Mouse (Mus musculus) limb, embryonic 12.5 days (tissue): Measurements from ENCODE around the gene Gpr68. TPM values are rescaled to one million over a fixed set of nuclear protein-coding genes. Genes with fewer than 3 reads are reported as not detected.

Experiments used
- ATAC-seq: fragments of 200-750 bp; cut with Nextera tagmentation; 2 replicates; pipeline ENCODE4 v1.8.0; 2017; ENCODE audit warnings: low read depth, moderate TSS enrichment; ENCODE audit not compliant: insufficient number of reproducible peaks, insufficient read depth, low FRiP score, low TSS enrichment
- H3K27ac ChIP-seq: fragments of 300-500 bp; sonication (generic); 2 replicates; pipeline ENCODE4 v1.5.1; 2016; ENCODE audit warnings: mild to moderate bottlenecking, moderate library complexity
- H3K27me3 ChIP-seq: fragments of 300-500 bp; sonication (generic); 2 replicates; pipeline ENCODE4 v1.6.1; 2016; ENCODE audit warnings: mild to moderate bottlenecking, moderate library complexity
- H3K36me3 ChIP-seq: fragments of 300-500 bp; sonication (generic); 2 replicates; pipeline ENCODE4 v1.6.1; 2016; ENCODE audit warnings: mild to moderate bottlenecking, moderate library complexity
- H3K4me1 ChIP-seq: fragments of 300-500 bp; sonication (generic); replicated peaks from 2 replicates; pipeline ENCODE4 v1.6.1; 2016
- H3K4me2 ChIP-seq: fragments of 300-500 bp; sonication (generic); 2 replicates; pipeline ENCODE4 v1.6.1; 2016; ENCODE audit warnings: mild to moderate bottlenecking, moderate library complexity
- H3K4me3 ChIP-seq: fragments of 300-500 bp; sonication (generic); replicated peaks from 2 replicates; pipeline ENCODE4 v1.5.1; 2016; ENCODE audit warnings: mild to moderate bottlenecking
- H3K9ac ChIP-seq: fragments of 300-500 bp; sonication (generic); replicated peaks from 2 replicates; pipeline ENCODE4 v1.6.1; 2016; ENCODE audit warnings: mild to moderate bottlenecking, moderate library complexity
- H3K9me3 ChIP-seq: fragments of 300-500 bp; sonication (generic); 2 replicates; pipeline ENCODE4 v1.6.1; 2016; ENCODE audit warnings: mild to moderate bottlenecking, moderate library complexity
- WGBS: fragments of 180-500 bp; shearing (Covaris S2); methylation state at CpG from one replicate; pipeline ENCODE4 v1.1.7; 2016; 5-methylcytosine and 5-hydroxymethylcytosine counted together
- polyA plus RNA-seq: library from polyadenylated mRNA; unstranded; fragments of >200 nt; fragmentation: Nextera tagmentation; extraction: Ambion mirVana; gene quantifications from 2 replicates; pipeline ENCODE4 v1.2.1, GENCODE M21; 2016

Gpr68 gene
- polyA plus RNA-seq, 1 experiment from 2014 or later, result 0.13 TPM

GRCm38 (mm10) chr12:100910731-100911130 is 2.7 kb upstream of the Gpr68 start:
- Histone ChIP-seq H3K4me1 (peaks cover 37% of the 10 kb centered on the region), H3K27me3 (peaks cover 38% of the 10 kb centered on the region), H3K4me3 (no peak overlapping the region), H3K4me2 (no peak overlapping the region), H3K27ac (no peak overlapping the region), H3K36me3 (no peaks in the 10 kb centered on the region), H3K9me3 (no peaks in the 10 kb centered on the region), H3K9ac (no peak overlapping the region)
- WGBS, result 64% methylated on average over 12 of the region's 12 CpGs
- no peak for ATAC-seq

- 65% methylated on average over 6 of the region's 6 CpGs for WGBS
- H3K27me3 ChIP-seq, result peaks cover 39% of the 10 kb centered on the region
- no peak overlapping the region for H3K4me3 ChIP-seq
- no peaks in the 10 kb centered on the region for H3K36me3 ChIP-seq
- no peak overlapping the region for H3K4me2 ChIP-seq
- H3K9ac ChIP-seq, result no peak overlapping the region
- no peaks in the 10 kb centered on the region for H3K9me3 ChIP-seq
- no peak overlapping the region for H3K27ac ChIP-seq
- peaks cover 37% of the 10 kb centered on the region for H3K4me1 ChIP-seq
- ATAC-seq, result no peak
Measured at GRCm38 (mm10) chr12:100909765-100910164, 1.8 kb upstream of the Gpr68 start.

DNA sequence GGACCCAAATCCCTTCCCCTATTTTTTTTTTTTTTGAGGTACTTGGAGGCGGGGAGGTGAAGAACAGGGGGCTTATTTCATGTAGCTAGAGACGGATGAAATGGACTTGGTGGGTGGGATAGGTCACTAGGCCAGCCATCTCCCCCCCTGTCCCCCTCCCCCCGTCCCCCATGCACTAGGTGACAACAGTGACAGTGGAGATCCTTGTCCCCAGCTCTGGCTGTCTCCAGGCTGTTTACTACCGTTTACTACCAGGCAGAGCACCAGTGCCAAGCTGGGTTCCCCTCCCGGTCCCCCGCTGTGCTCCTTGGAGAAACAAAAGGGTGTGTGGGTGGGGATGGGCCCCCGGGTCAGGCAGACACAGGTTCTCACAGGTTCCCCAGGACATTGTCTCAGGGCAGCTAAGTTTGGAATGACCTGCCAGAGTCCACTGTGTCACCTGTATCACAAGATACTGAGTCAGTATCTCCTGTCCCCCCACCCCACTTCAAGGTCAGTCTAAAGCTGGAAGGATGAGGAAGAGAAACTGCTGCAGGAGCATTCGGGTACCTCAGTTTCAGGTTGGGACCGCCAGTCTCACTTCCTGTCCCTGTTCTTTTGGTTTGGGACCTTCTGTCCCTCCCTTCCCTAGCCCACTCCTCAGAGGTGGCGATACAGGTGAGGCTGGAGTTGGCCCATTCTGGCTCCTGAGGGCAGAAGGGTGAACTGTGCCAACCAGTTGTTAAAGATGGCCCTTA is 468 bp upstream of the Gpr68 start:
- peak overlapping the region; percentile 49 for H3K4me3 ChIP-seq
- 24% methylated on average over 10 of the region's 10 CpGs for WGBS
- H3K9ac ChIP-seq, result no peak overlapping the region
- no peaks in the 10 kb centered on the region for H3K36me3 ChIP-seq
- H3K4me1 ChIP-seq, result peaks cover 37% of the 10 kb centered on the region
- H3K9me3 ChIP-seq, result no peaks in the 10 kb centered on the region
- H3K4me2 ChIP-seq, result peak overlapping the region; percentile 91
- ATAC-seq, result 0 out of 2 replicates have a peak, but pooled peaks have one; percentile 23
- H3K27me3 ChIP-seq, result peaks cover 39% of the 10 kb centered on the region
- no peak overlapping the region for H3K27ac ChIP-seq

- Histone ChIP-seq H3K4me3 (no peak overlapping the region), H3K4me1 (peaks cover 24% of the 10 kb centered on the region), H3K27me3 (peaks cover 46% of the 10 kb centered on the region), H3K4me2 (no peak overlapping the region), H3K27ac (no peak overlapping the region), H3K9me3 (no peaks in the 10 kb centered on the region), H3K36me3 (no peaks in the 10 kb centered on the region), H3K9ac (no peak overlapping the region)
- 82% methylated on average over 5 of the region's 5 CpGs for WGBS
- ATAC-seq, result no peak
Measured at GRCm38 (mm10) chr12:100906861-100907260, 1.1 kb downstream of the Gpr68 start.

DNA sequence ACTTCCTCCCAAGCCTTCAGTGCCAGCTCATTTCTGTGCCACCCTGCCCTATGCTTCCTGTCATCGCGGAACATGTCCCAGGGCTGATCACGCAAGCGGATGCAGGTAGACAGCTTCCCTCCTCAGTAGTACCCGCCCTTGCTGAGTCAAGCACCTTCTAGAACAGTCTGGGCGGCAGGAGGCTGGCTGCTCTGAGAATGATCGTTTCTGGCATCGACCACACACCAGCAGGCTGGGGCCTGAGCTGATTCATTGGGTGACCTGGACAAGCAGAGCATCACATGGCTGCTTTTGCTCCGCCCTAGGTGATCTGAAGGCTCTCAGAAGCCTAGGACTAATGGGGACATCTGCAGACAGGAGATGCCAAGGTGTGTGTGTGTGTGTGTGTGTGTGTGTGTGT is 4.2 kb downstream of the Gpr68 start:
- Histone ChIP-seq H3K9me3 (no peaks in the 10 kb centered on the region), H3K27ac (no peak overlapping the region), H3K4me2 (no peak overlapping the region), H3K4me1 (peaks cover 18% of the 10 kb centered on the region), H3K4me3 (no peak overlapping the region), H3K9ac (no peak overlapping the region), H3K36me3 (no peaks in the 10 kb centered on the region), H3K27me3 (peaks cover 69% of the 10 kb centered on the region)
- ATAC-seq, result no peak
- 83% methylated on average over 9 of the region's 9 CpGs for WGBS

- no peak overlapping the region for H3K27ac ChIP-seq
Measured at GRCm38 (mm10) chr12:100901386-100901785, 6.6 kb downstream of the Gpr68 start.

DNA sequence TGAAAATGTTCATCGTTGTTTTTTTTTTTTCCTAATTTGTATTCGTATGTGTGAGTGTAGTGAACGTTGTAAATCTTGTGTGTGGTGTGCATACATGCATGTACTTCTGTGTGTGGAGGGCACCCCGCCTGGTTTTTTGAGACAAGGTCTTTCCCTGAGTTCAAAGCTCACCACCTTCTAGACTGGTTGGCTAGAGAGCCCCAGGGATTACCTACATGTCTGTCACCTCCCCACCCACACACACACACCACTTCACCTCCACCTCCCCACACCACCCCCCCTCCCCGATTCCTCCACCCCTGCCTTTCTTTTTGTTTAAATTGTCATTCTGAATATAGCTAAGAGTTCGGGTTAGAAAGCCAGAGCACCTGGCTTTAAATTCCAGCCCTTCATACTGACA is 7.1 kb downstream of the Gpr68 start:
- Histone ChIP-seq H3K4me2 (no peak overlapping the region), H3K9me3 (no peaks in the 10 kb centered on the region), H3K4me3 (no peak overlapping the region), H3K9ac (no peak overlapping the region), H3K4me1 (peaks cover 19% of the 10 kb centered on the region), H3K27ac (no peak overlapping the region), H3K27me3 (peaks cover 69% of the 10 kb centered on the region), H3K36me3 (no peaks in the 10 kb centered on the region)
- 88% methylated on average over 6 of the region's 6 CpGs for WGBS
- ATAC-seq, result no peak

More at GRCm38 (mm10) chr12:100901386-100901785, 6.6 kb downstream of the Gpr68 start:
- Histone ChIP-seq H3K9me3 (no peaks in the 10 kb centered on the region), H3K4me1 (peaks cover 19% of the 10 kb centered on the region), H3K27me3 (peaks cover 69% of the 10 kb centered on the region), H3K4me3 (no peak overlapping the region), H3K9ac (no peak overlapping the region), H3K4me2 (no peak overlapping the region), H3K36me3 (no peaks in the 10 kb centered on the region)
- WGBS, result 70% methylated on average over 6 of the region's 6 CpGs
- ATAC-seq, result no peak

- WGBS, result 1% methylated on average over 30 of the region's 30 CpGs
- H3K27me3 ChIP-seq, result peaks cover 72% of the 10 kb centered on the region
- H3K4me3 ChIP-seq, result peak overlapping the region; percentile 41
- no peaks in the 10 kb centered on the region for H3K36me3 ChIP-seq
- H3K9ac ChIP-seq, result peak overlapping the region; percentile 47; the same call in 1 of the 2 replicates
- no peak overlapping the region for H3K27ac ChIP-seq
- no peaks in the 10 kb centered on the region for H3K9me3 ChIP-seq
- peak overlapping the region; percentile 74 for H3K4me2 ChIP-seq
- peak; percentile 50 for ATAC-seq
- H3K4me1 ChIP-seq, result peaks cover 19% of the 10 kb centered on the region
Measured at GRCm38 (mm10) chr12:100899111-100899640, 8.8 kb downstream of the Gpr68 start.

- peak overlapping the region; percentile 74 for H3K4me2 ChIP-seq
- H3K27me3 ChIP-seq, result peaks cover 72% of the 10 kb centered on the region
Measured at GRCm38 (mm10) chr12:100897736-100898650, 10.0 kb downstream of the Gpr68 start.

DNA sequence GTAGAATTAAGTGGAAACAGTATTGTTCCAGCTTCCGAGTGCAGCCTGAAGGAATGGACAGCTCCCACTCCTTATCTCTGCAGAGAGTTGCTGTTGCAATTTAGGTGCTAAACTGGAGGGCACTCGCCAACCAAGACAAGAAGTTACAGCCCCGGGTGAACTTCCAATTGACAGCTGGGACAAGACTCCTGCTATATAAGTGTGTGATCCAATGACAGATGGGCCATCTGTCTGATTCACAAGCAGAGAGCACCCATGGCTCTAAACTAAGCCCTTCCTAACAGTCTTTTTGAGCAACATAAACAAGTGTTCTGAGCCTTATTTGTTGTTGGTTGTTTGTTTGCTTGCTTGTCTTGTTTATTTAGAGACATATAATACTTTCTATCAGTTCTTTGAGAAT is 11.3 kb downstream of the Gpr68 start:
- Histone ChIP-seq H3K4me1 (peaks cover 19% of the 10 kb centered on the region), H3K27me3 (peaks cover 63% of the 10 kb centered on the region), H3K4me2 (no peak overlapping the region), H3K4me3 (no peak overlapping the region), H3K9me3 (no peaks in the 10 kb centered on the region), H3K9ac (no peak overlapping the region), H3K36me3 (no peaks in the 10 kb centered on the region), H3K27ac (no peak overlapping the region)
- ATAC-seq, result no peak
- WGBS, result 12% methylated on average over 3 of the region's 3 CpGs

More at GRCm38 (mm10) chr12:100897736-100898650, 10.0 kb downstream of the Gpr68 start:
- no peak for ATAC-seq
- no peaks in the 10 kb centered on the region for H3K36me3 ChIP-seq
- no peak overlapping the region for H3K27ac ChIP-seq
- 26% methylated on average over 12 of the region's 12 CpGs for WGBS
- H3K9ac ChIP-seq, result no peak overlapping the region
- no peaks in the 10 kb centered on the region for H3K9me3 ChIP-seq
- H3K4me1 ChIP-seq, result peaks cover 19% of the 10 kb centered on the region
- H3K4me3 ChIP-seq, result 0 out of 2 replicates have a peak overlapping the region, but pooled peaks have one; percentile 41

DNA sequence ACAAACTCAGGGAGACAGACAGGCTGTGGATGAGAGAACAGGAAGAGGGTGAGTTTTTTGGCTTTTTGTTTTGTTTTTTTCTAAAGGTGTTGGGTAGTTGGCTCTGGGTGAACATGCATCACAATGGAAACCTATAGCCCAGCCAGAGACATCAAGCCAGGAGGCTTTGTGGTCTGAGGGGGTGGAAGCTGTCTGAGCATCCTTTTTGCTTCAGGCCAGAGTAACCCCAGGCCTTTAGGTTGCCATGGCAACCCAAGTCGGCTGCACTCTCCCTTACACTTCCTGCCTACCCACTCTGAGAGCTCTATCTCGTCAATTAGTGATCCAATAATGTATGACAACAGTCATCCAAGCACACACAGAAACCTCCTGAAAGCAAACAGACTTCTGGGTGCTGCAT is 12.5 kb downstream of the Gpr68 start:
- WGBS, result 11% methylated on average over 2 of the region's 2 CpGs
- H3K27ac ChIP-seq, result no peak overlapping the region
- no peaks in the 10 kb centered on the region for H3K9me3 ChIP-seq
- H3K4me2 ChIP-seq, result no peak overlapping the region
- H3K4me1 ChIP-seq, result peaks cover 19% of the 10 kb centered on the region
- H3K9ac ChIP-seq, result no peak overlapping the region
- no peak overlapping the region for H3K4me3 ChIP-seq
- no peak for ATAC-seq
- H3K36me3 ChIP-seq, result no peaks in the 10 kb centered on the region
- peaks cover 52% of the 10 kb centered on the region for H3K27me3 ChIP-seq
